Mouse (Mus musculus) C2C12 (cell line): ENCODE measurements around the gene Ddx47. TPM values are rescaled to one million over a fixed set of nuclear protein-coding genes. Genes with fewer than 3 reads are reported as not detected.
A peak's percentile ranks its signal among the peaks of the same experiment; 100 is the strongest.

ENCODE experiments used
- H3K27me3 ChIP-seq: one replicate; pipeline ENCODE4 v1.6.1; 2011; ENCODE audit not compliant: control insufficient read depth, insufficient read depth, insufficient read length
- H3K36me3 ChIP-seq: one replicate; pipeline ENCODE4 v1.6.1; 2011; ENCODE audit not compliant: control insufficient read depth, insufficient read depth
- H3K4me3 ChIP-seq: one replicate; pipeline ENCODE4 v1.5.1; 2011; ENCODE audit warnings: mild to moderate bottlenecking, control low read depth; ENCODE audit not compliant: poor library complexity, insufficient read depth, severe bottlenecking
- H3K79me2 ChIP-seq: one replicate; pipeline ENCODE4 v1.6.1; 2011; ENCODE audit not compliant: control insufficient read depth, insufficient read depth
- H3K79me3 ChIP-seq: one replicate; pipeline ENCODE4 v1.6.1; 2011; ENCODE audit warnings: low read depth, control low read depth
- H3ac ChIP-seq: one replicate; pipeline ENCODE3; 2011; ENCODE audit warnings: low read depth; ENCODE audit not compliant: control insufficient read depth, insufficient read length
- CEBPB ChIP-seq: IDR thresholded peaks from one replicate; pipeline ENCODE4 v1.6.1; 2011; ENCODE audit warnings: low read depth, mild to moderate bottlenecking, control low read depth, moderate library complexity
- CTCF ChIP-seq: IDR thresholded peaks from one replicate; pipeline ENCODE4 v1.5.1; 2011; ENCODE audit not compliant: control insufficient read depth, insufficient read depth, insufficient read length
- FOSL1 ChIP-seq: IDR thresholded peaks from one replicate; pipeline ENCODE4 v1.8.0; 2011; ENCODE audit warnings: mild to moderate bottlenecking, low read length; ENCODE audit not compliant: poor library complexity, insufficient read depth, severe bottlenecking
- MAX ChIP-seq: IDR thresholded peaks from one replicate; pipeline ENCODE4 v1.6.1; 2011; ENCODE audit warnings: mild to moderate bottlenecking, control low read depth
- MYOD1 ChIP-seq: IDR thresholded peaks from one replicate; pipeline ENCODE4 v1.6.1; 2011; ENCODE audit warnings: low read depth; ENCODE audit not compliant: control insufficient read depth, insufficient read length
- MYOG ChIP-seq: IDR thresholded peaks from one replicate; pipeline ENCODE4 v1.6.1; 2011; ENCODE audit not compliant: control insufficient read depth, insufficient read length; ENCODE audit errors: extremely low read depth
- USF1 ChIP-seq: IDR thresholded peaks from one replicate; pipeline ENCODE4 v1.6.1; 2011; ENCODE audit warnings: low read depth, mild to moderate bottlenecking, control low read depth, moderate library complexity
- polyA plus RNA-seq: library from polyadenylated mRNA; unstranded; fragments of >200 nt; fragmentation: generic; extraction: Trizol; gene quantifications from one replicate; pipeline ENCODE4 v1.2.1, GENCODE M21; 2012; ENCODE audit warnings: missing spikeins

Ddx47 gene
- polyA plus RNA-seq, 1 experiment, result 79.3 TPM

DNA sequence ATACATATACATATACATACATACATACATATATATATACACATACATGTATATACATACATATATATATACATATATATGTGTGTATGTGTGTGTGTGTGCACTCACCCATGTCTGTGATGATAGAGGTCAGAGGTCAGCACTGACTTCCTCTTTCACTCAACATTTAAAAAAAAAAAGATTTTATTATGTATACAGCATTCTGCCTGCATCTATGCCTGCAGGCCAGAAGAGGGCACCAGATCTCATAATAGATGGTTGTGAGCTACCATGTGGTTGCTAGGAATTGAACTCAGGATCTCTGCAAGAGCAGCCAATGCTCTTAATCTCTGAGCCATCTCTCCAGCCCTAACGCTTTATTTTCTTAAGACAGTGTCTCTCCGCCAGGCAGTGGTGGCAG is 14.5 kb upstream of the Ddx47 start:
- Histone ChIP-seq H3K79me3 (no peaks in the 10 kb centered on the region), H3K4me3 (no peak overlapping the region), H3K79me2 (no peaks in the 10 kb centered on the region), H3ac (no peak overlapping the region), H3K36me3 (no peaks in the 10 kb centered on the region), H3K27me3 (no peaks in the 10 kb centered on the region)
- TF ChIP-seq CTCF (no peak), FOSL1 (no peak), MYOG (no peak), USF1 (no peak), MYOD1 (no peak), CEBPB (no peak), MAX (no peak)

DNA sequence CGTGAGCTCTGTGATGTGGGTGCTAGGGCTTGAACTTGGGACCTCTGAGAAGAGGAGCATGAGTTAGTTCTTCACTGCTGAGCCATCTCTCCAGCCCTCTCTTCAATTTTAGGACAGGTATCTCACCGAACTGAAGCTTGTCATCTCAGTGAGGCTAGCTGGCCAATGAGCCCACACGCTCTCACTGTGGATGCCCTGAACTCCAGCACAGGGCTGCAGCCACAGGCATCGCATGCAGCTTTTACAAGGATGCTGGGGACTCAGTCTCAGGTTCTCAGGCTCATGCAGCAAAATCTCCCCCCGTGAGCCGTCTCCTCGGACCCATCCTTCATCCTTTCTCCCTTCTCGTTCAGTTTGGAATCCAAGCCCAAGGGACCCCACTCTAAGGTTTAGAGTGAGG is 13.3 kb upstream of the Ddx47 start:
- H3K36me3 ChIP-seq, result no peaks in the 10 kb centered on the region
- no peak overlapping the region for H3ac ChIP-seq
- no peaks in the 10 kb centered on the region for H3K27me3 ChIP-seq
- TF ChIP-seq MYOG, result no peak
- TF ChIP-seq USF1, result no peak
- no peak for TF ChIP-seq CTCF
- no peaks in the 10 kb centered on the region for H3K79me3 ChIP-seq
- H3K4me3 ChIP-seq, result no peak overlapping the region
- H3K79me2 ChIP-seq, result no peaks in the 10 kb centered on the region

DNA sequence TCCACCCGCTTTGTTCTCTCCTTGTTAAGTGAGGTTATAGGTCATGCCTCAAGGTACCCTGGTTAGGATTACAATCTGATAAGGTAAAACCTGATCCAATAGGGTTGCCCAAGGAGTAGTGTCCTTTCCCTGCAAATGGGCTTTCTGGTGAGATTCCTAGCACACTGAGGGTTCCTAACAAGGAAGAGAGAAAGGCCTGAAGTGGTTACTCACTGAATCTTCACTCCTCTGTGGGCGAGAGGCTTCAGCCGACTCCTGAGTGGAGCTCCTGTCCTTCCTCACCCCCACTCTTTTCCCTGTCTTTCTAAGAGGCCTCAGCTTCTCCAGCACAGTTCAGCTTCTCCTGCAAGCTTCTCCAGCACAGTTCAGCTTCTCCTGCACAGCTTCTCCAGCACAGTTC is 12.6 kb upstream of the Ddx47 start:
- H3ac ChIP-seq, result peak overlapping the region; percentile 30
- H3K79me3 ChIP-seq, result no peaks in the 10 kb centered on the region
- no peaks in the 10 kb centered on the region for H3K79me2 ChIP-seq
- no peaks in the 10 kb centered on the region for H3K36me3 ChIP-seq
- TF ChIP-seq USF1 (no peak), MYOG (no peak), CTCF (no peak), CEBPB (no peak), MAX (no peak), FOSL1 (no peak), MYOD1 (no peak)
- H3K4me3 ChIP-seq, result no peak overlapping the region
- no peaks in the 10 kb centered on the region for H3K27me3 ChIP-seq

DNA sequence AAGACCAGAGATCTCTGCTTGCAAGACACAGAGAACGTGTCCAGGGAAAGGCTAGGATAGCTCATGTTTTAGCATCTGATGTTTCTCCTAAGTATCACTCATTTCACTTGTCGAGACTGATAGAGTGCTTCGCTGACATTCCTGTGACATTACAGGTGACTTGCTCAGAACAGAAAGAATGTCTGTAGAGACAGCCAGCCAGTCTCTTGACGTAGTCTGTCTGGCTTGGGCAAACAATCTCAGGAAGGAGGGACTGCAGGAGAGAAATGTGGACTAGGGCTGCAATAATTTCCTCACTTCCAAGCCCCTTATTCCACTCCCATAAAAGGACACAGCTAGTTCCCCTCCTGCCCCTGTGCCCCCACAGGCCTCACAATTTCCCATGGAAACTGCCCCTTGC is 11.1 kb upstream of the Ddx47 start:
- H3K79me3 ChIP-seq, result no peaks in the 10 kb centered on the region
- H3K4me3 ChIP-seq, result no peak overlapping the region
- no peak overlapping the region for H3ac ChIP-seq
- H3K79me2 ChIP-seq, result no peaks in the 10 kb centered on the region
- no peak for TF ChIP-seq MYOD1
- TF ChIP-seq MYOG, result no peak
- no peak for TF ChIP-seq FOSL1
- no peak for TF ChIP-seq MAX
- no peak for TF ChIP-seq CEBPB
- no peak for TF ChIP-seq USF1
- no peak for TF ChIP-seq CTCF
- no peaks in the 10 kb centered on the region for H3K27me3 ChIP-seq
- H3K36me3 ChIP-seq, result no peaks in the 10 kb centered on the region

DNA sequence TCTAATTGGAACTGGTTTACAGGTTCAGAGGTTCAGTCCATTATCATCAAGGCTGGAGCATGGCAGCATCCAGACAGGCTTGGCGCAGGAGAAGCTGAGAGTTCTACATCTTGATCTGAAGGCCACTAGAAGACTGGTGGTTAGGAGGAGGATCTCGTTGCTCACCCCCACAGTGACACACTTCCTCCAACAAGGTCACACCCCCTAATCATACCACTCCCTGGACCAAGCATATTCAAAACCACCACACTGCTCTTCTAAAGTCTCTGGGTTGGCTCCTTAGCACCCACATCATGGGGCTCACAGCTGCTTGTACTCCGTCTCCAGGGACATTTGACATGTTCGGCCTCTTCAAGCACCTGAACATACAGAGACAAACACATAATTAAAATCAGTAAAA is 9.4 kb upstream of the Ddx47 start:
- H3K36me3 ChIP-seq, result no peaks in the 10 kb centered on the region
- no peak overlapping the region for H3K4me3 ChIP-seq

DNA sequence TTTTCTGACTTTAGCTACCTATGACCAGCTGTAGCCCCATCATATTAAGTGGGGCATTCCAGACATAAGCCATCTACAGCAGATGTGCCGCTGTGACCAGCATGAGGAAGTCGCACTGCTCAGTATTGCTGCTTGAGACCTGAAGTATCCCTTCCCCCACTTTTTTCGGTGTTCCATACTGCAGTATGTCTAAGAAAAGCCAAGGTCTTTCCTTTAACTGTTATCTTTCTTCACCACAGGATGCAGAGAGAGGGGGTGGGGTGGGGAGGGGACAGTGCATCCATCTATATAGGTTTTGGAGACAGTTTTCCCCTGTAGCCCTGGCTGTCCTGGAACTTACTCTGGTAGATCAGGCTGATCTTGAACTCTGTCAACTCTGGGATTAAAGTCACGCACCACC is 5.0 kb upstream of the Ddx47 start:
- no peak overlapping the region for H3ac ChIP-seq
- H3K79me2 ChIP-seq, result peaks cover 1% of the 10 kb centered on the region
- H3K27me3 ChIP-seq, result no peaks in the 10 kb centered on the region
- H3K36me3 ChIP-seq, result no peaks in the 10 kb centered on the region
- H3K79me3 ChIP-seq, result no peaks in the 10 kb centered on the region
- TF ChIP-seq USF1 (no peak), MYOG (no peak), FOSL1 (no peak), MYOD1 (no peak), MAX (no peak), CTCF (no peak), CEBPB (no peak)
- no peak overlapping the region for H3K4me3 ChIP-seq

More for the DNA sequence above, 9.4 kb upstream of the Ddx47 start:
- Histone ChIP-seq H3K79me2 (no peaks in the 10 kb centered on the region), H3ac (no peak overlapping the region), H3K79me3 (no peaks in the 10 kb centered on the region), H3K27me3 (no peaks in the 10 kb centered on the region)
- no peak for TF ChIP-seq MYOG
- no peak for TF ChIP-seq FOSL1
- TF ChIP-seq CEBPB, result no peak
- no peak for TF ChIP-seq MYOD1
- TF ChIP-seq MAX, result no peak
